Mouse (Mus musculus) MEL (cell line): ENCODE data around the gene Spink2. TPM values are rescaled to one million over a fixed set of nuclear protein-coding genes. Genes with fewer than 3 reads are reported as not detected.

Experiments
- DNase-seq: peaks from one replicate; pipeline ENCODE4 v3.0.0; 2011; ENCODE audit warnings: low read depth, low spot score
- H3K27ac ChIP-seq: 2 replicates; pipeline ENCODE4 v1.5.1; 2012; ENCODE audit warnings: low read depth, mild to moderate bottlenecking, control low read depth, low read length, moderate library complexity; ENCODE audit not compliant: control insufficient read depth
- H3K27me3 ChIP-seq, 2 experiments: fragments of 150-350 bp in 1 of 2; sonication (generic) in 1 of 2; 2 replicates each; pipeline ENCODE4 v1.6.1; 2012; ENCODE audit warnings: low read length in 2 of 2, mild to moderate bottlenecking in 2 of 2, improper control_type of control experiment in 1 of 2, moderate library complexity in 1 of 2; ENCODE audit not compliant: insufficient read depth in 2 of 2, control insufficient read depth in 1 of 2
- H3K36me3 ChIP-seq, 2 experiments: 2 replicates each; pipeline ENCODE4 v1.6.1; 2012 to 2014; ENCODE audit warnings: low read length in 2 of 2, improper control_type of control experiment in 1 of 2, inconsistent platforms in 1 of 2, mild to moderate bottlenecking in 1 of 2; ENCODE audit not compliant: insufficient read depth in 2 of 2, control insufficient read depth in 1 of 2
- H3K4me1 ChIP-seq, 2 experiments: fragments of 150-350 bp in 1 of 2; sonication (generic) in 1 of 2; 2 replicates each; pipeline ENCODE4 v1.6.1; 2012; ENCODE audit warnings: low read length in 2 of 2, improper control_type of control experiment in 1 of 2, mild to moderate bottlenecking in 1 of 2; ENCODE audit not compliant: insufficient read depth in 2 of 2, control insufficient read depth in 1 of 2
- H3K4me3 ChIP-seq, 2 experiments: fragments of 150-350 bp in 1 of 2; sonication (generic) in 1 of 2; 2 replicates each; pipeline ENCODE4 v1.5.1; 2012; ENCODE audit warnings: low read depth in 2 of 2, low read length in 2 of 2, mild to moderate bottlenecking in 2 of 2, moderate library complexity in 2 of 2, control low read depth in 1 of 2, improper control_type of control experiment in 1 of 2; ENCODE audit not compliant: control insufficient read depth in 1 of 2, insufficient read depth in 1 of 2
- H3K79me2 ChIP-seq: 2 replicates; pipeline ENCODE4 v1.6.1; 2012; ENCODE audit warnings: mild to moderate bottlenecking, low read length, moderate library complexity; ENCODE audit not compliant: control insufficient read depth, poor library complexity, insufficient read depth
- H3K9ac ChIP-seq: 2 replicates; pipeline ENCODE4 v1.6.1; 2012; ENCODE audit warnings: low read depth, mild to moderate bottlenecking, control low read depth, low read length, moderate library complexity; ENCODE audit not compliant: control insufficient read depth, poor library complexity, severe bottlenecking
- H3K9me3 ChIP-seq: fragments of 150-350 bp; sonication (generic); replicated peaks from 2 replicates; pipeline ENCODE4 v1.6.1; 2012; ENCODE audit warnings: mild to moderate bottlenecking, low read length, improper control_type of control experiment, moderate library complexity; ENCODE audit not compliant: insufficient read depth
- BHLHE40 ChIP-seq: IDR thresholded peaks from 2 replicates; pipeline ENCODE4 v1.6.1; 2012; ENCODE audit warnings: low read depth, mild to moderate bottlenecking, inconsistent platforms, low read length, improper control_type of control experiment, borderline replicate concordance
- CHD1 ChIP-seq: IDR thresholded peaks from 2 replicates; pipeline ENCODE4 v1.6.1; 2012; ENCODE audit warnings: low read depth, mild to moderate bottlenecking, inconsistent platforms, low read length, improper control_type of control experiment
- CHD2 ChIP-seq: IDR thresholded peaks from 2 replicates; pipeline ENCODE4 v1.6.1; 2011; ENCODE audit warnings: low read length, improper control_type of control experiment
- CTCF ChIP-seq, 3 experiments: IDR thresholded peaks in 2 of 3; conservative IDR thresholded peaks in 1 of 3; 2 replicates each; pipeline ENCODE4 v1.5.1; 2011 to 2012; ENCODE audit warnings: low read length in 3 of 3, low read depth in 2 of 3, mild to moderate bottlenecking in 2 of 3, improper control_type of control experiment in 1 of 3, inconsistent platforms in 1 of 3, mixed read lengths in 1 of 3, moderate library complexity in 1 of 3; ENCODE audit not compliant: control insufficient read depth in 1 of 3, insufficient read depth in 1 of 3, poor library complexity in 1 of 3, severe bottlenecking in 1 of 3
- E2F4 ChIP-seq: IDR thresholded peaks from 2 replicates; pipeline ENCODE4 v1.6.1; 2011; ENCODE audit warnings: low read depth, low read length, improper control_type of control experiment, borderline replicate concordance
- ELF1 ChIP-seq: IDR thresholded peaks from 2 replicates; pipeline ENCODE4 v1.6.1; 2014; ENCODE audit warnings: low read depth, mild to moderate bottlenecking, inconsistent platforms, low read length, improper control_type of control experiment, moderate library complexity
- EP300 ChIP-seq, 2 experiments: IDR thresholded peaks; 2 replicates each; pipeline ENCODE4 v1.6.1; 2011; ENCODE audit warnings: improper control_type of control experiment in 2 of 2, low read length in 2 of 2, low read depth in 1 of 2, mild to moderate bottlenecking in 1 of 2
- ETS1 ChIP-seq: IDR thresholded peaks from 2 replicates; pipeline ENCODE4 v1.6.1; 2012; ENCODE audit warnings: low read depth, mild to moderate bottlenecking, inconsistent platforms, low read length, improper control_type of control experiment, moderate library complexity
- GABPA ChIP-seq: IDR thresholded peaks from 2 replicates; pipeline ENCODE4 v1.6.1; 2012; ENCODE audit warnings: low read depth, mild to moderate bottlenecking, inconsistent platforms, low read length, improper control_type of control experiment, moderate library complexity
- JUND ChIP-seq: IDR thresholded peaks from 2 replicates; pipeline ENCODE4 v1.6.1; 2011; ENCODE audit warnings: low read depth, mild to moderate bottlenecking, improper control_type of control experiment, low read length
- KAT2A ChIP-seq: conservative IDR thresholded peaks from 2 replicates; pipeline ENCODE4 v1.6.1; 2012; ENCODE audit warnings: low read depth, low read length, improper control_type of control experiment, inconsistent platforms
- MAFK ChIP-seq: IDR thresholded peaks from 2 replicates; pipeline ENCODE4 v1.6.1; 2011; ENCODE audit warnings: low read depth, mild to moderate bottlenecking, low read length, improper control_type of control experiment, borderline replicate concordance
- MAZ ChIP-seq: IDR thresholded peaks from 2 replicates; pipeline ENCODE4 v1.6.1; 2012; ENCODE audit warnings: low read depth, mild to moderate bottlenecking, inconsistent platforms, low read length, improper control_type of control experiment
- MEF2A ChIP-seq: IDR thresholded peaks from 2 replicates; pipeline ENCODE4 v1.6.1; 2014; ENCODE audit warnings: low read depth, mild to moderate bottlenecking, inconsistent platforms, low read length, improper control_type of control experiment; ENCODE audit not compliant: poor library complexity, insufficient replicate concordance, severe bottlenecking; ENCODE audit errors: extremely low read depth
- MXI1 ChIP-seq: IDR thresholded peaks from 2 replicates; pipeline ENCODE4 v1.6.1; 2011; ENCODE audit warnings: mild to moderate bottlenecking, low read depth, low read length, improper control_type of control experiment
- MYB ChIP-seq: IDR thresholded peaks from 2 replicates; pipeline ENCODE4 v1.6.1; 2011; ENCODE audit warnings: mild to moderate bottlenecking, low read depth, low read length, improper control_type of control experiment
- MYC ChIP-seq: IDR thresholded peaks from 2 replicates; pipeline ENCODE4 v1.6.1; 2011; ENCODE audit warnings: low read depth, mild to moderate bottlenecking, low read length, improper control_type of control experiment, moderate library complexity
- NRF1 ChIP-seq: IDR thresholded peaks from 2 replicates; pipeline ENCODE4 v1.6.1; 2014; ENCODE audit warnings: low read depth, mild to moderate bottlenecking, inconsistent platforms, low read length, improper control_type of control experiment, moderate library complexity; ENCODE audit not compliant: poor library complexity, insufficient read depth, severe bottlenecking
- POLR2A ChIP-seq, 2 experiments: IDR thresholded peaks; 2 replicates each; pipeline ENCODE4 v1.6.1; 2011 to 2012; ENCODE audit warnings: low read length in 2 of 2, mild to moderate bottlenecking in 2 of 2, control low read depth in 1 of 2, improper control_type of control experiment in 1 of 2, low read depth in 1 of 2, moderate library complexity in 1 of 2; ENCODE audit not compliant: control insufficient read depth in 1 of 2, insufficient read depth in 1 of 2, poor library complexity in 1 of 2
- POLR2AphosphoS2 ChIP-seq: IDR thresholded peaks from 2 replicates; pipeline ENCODE4 v1.6.1; 2011; ENCODE audit warnings: low read length, improper control_type of control experiment
- RAD21 ChIP-seq: IDR thresholded peaks from 2 replicates; pipeline ENCODE4 v1.6.1; 2011; ENCODE audit warnings: mild to moderate bottlenecking, low read depth, low read length, improper control_type of control experiment
- SIN3A ChIP-seq: IDR thresholded peaks from 2 replicates; pipeline ENCODE4 v1.6.1; 2012; ENCODE audit warnings: low read length, improper control_type of control experiment, inconsistent platforms
- SMC3 ChIP-seq: IDR thresholded peaks from 2 replicates; pipeline ENCODE4 v1.6.1; 2011; ENCODE audit warnings: low read depth, low read length, improper control_type of control experiment
- TAL1 ChIP-seq: IDR thresholded peaks from 2 replicates; pipeline ENCODE4 v1.6.1; 2012; ENCODE audit warnings: mild to moderate bottlenecking, inconsistent platforms, low read length, moderate library complexity, mixed read lengths
- USF1 ChIP-seq: IDR thresholded peaks from 2 replicates; pipeline ENCODE4 v1.6.1; 2014; ENCODE audit warnings: low read depth, mild to moderate bottlenecking, inconsistent platforms, low read length, improper control_type of control experiment, moderate library complexity
- USF2 ChIP-seq, 2 experiments: IDR thresholded peaks; 2 replicates each; pipeline ENCODE4 v1.6.1; 2011 to 2012; ENCODE audit warnings: improper control_type of control experiment in 2 of 2, low read length in 2 of 2, borderline replicate concordance in 1 of 2, inconsistent platforms in 1 of 2, low read depth in 1 of 2, mild to moderate bottlenecking in 1 of 2; ENCODE audit not compliant: insufficient read depth in 1 of 2
- ZC3H11A ChIP-seq: IDR thresholded peaks from 2 replicates; pipeline ENCODE4 v1.6.1; 2012; ENCODE audit warnings: low read depth, mild to moderate bottlenecking, inconsistent platforms, low read length, improper control_type of control experiment
- ZMIZ1 ChIP-seq: IDR thresholded peaks from 2 replicates; pipeline ENCODE4 v1.6.1; 2012; ENCODE audit warnings: low read depth, mild to moderate bottlenecking, inconsistent platforms, low read length, improper control_type of control experiment, moderate library complexity
- ZNF384 ChIP-seq: IDR thresholded peaks from 2 replicates; pipeline ENCODE4 v1.6.1; 2012; ENCODE audit warnings: low read depth, mild to moderate bottlenecking, inconsistent platforms, low read length, improper control_type of control experiment
- polyA plus RNA-seq, 2 experiments: library from polyadenylated mRNA; stranded (reverse) in 1 of 2; unstranded in 1 of 2; fragments of >175 nt in 1 of 2; fragments of >200 nt in 1 of 2; gene quantifications; 2 replicates each; pipeline versions ENCODE4 v1.2.1 to v1.2.4; 2012; ENCODE audit warnings: low replicate concordance in 2 of 2, low read depth in 1 of 2; ENCODE audit not compliant: insufficient read length in 2 of 2, insufficient read depth in 1 of 2, missing spikeins in 1 of 2
- total RNA-seq: library from RNA; depleted of rRNA; stranded (reverse); fragments of 300-350 nt; gene quantifications from 2 replicates; pipeline ENCODE4 v1.2.3, GENCODE M21; 2012

Gene Spink2
- total and polyA plus RNA-seq, 3 experiments, result not detected

GRCm38 (mm10) chr5:77217211-77217610 lies 5.9 kb upstream of the Spink2 start (continued):
- peak; percentile 64; the same call in 1 of the 2 replicates for TF ChIP-seq JUND
- peak; percentile 63 for TF ChIP-seq MXI1
- peak; percentile 66 for TF ChIP-seq BHLHE40

DNA sequence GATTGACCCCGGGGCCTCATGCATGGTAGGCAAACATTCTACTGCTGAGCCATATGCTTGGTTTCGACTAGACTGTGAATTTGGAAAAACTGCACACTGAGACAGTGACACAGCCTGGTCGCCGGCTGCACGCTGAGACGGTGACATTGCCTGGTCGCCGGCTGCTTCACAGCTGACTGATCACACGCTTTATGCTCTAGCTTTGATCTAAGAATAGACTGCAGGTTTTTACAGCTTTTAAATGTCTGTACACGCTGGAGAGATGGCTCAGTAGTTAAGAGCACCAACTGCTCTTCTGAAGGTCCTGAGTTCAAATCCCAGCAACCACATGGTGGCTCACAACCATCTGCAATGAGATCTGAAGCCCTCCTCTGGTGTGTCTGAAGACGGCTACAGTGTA lies 5.1 kb downstream of the Spink2 start:
- Histone ChIP-seq H3K4me1 (0 out of 4 replicates have a peak, but pooled peaks cover 0 to under 1% of the 10 kb centered on the region in 2 experiments), H3K9ac (no peak overlapping the region), H3K27ac (no peak overlapping the region), H3K4me3 (no peak overlapping the region), H3K36me3 (no peaks in the 10 kb centered on the region), H3K79me2 (no peaks in the 10 kb centered on the region), H3K9me3 (no peaks in the 10 kb centered on the region), H3K27me3 (no peaks in the 10 kb centered on the region)
- TF ChIP-seq MAZ (no peak), USF1 (no peak), ELF1 (no peak), ZMIZ1 (no peak), EP300 (IDR thresholded peaks at IDR 0.05; ENCODE audit: low read depth in 1 of 2, low read length in 2 of 2) (no peak), USF2 (IDR thresholded peaks at IDR 0.05; ENCODE audit: borderline replicate concordance in 1 of 2, insufficient read depth in 1 of 2, low read depth in 1 of 2, low read length in 2 of 2) (no peak), ETS1 (no peak), CHD1 (no peak), MYC (no peak), KAT2A (no peak), CTCF (IDR thresholded peaks at IDR 0.05 in 2 of 3, conservative IDR thresholded peaks at IDR 0.05 in 1 of 3; ENCODE audit: control insufficient read depth in 1 of 3, insufficient read depth in 1 of 3, low read depth in 2 of 3, low read length in 3 of 3, poor library complexity in 1 of 3, severe bottlenecking in 1 of 3) (no peak), MEF2A (no peak), POLR2A (IDR thresholded peaks at IDR 0.05; ENCODE audit: control insufficient read depth in 1 of 2, insufficient read depth in 1 of 2, low read depth in 1 of 2, low read length in 2 of 2, poor library complexity in 1 of 2) (no peak), MYB (no peak)
- no peak for DNase-seq

DNA sequence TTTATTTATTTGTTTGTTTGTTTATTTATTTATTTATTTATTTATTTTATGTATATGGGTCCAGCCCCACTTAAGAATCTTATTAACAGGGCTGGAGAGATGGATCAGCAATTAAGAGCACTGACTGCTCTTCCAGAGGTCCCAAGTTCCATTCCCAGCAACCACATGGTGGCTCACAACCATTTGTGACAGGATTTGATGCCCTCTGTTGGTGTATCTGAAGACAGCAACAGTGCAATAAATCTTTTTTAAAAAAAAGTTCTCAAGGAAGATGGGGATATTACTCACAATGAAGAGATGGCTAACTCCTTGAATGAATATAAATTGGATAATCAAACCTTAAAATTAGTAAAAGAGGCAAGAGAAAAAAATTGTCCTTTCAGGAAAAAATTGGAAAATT lies 9.0 kb downstream of the Spink2 start:
- H3K9me3 ChIP-seq, result no peaks in the 10 kb centered on the region
- H3K4me3 ChIP-seq, result no peak overlapping the region
- peaks cover 2 to 9% of the 10 kb centered on the region in 2 experiments; a peak in 2 of 4 replicates for H3K4me1 ChIP-seq
- H3K9ac ChIP-seq, result no peak overlapping the region
- no peaks in the 10 kb centered on the region for H3K27me3 ChIP-seq
- no peaks in the 10 kb centered on the region for H3K79me2 ChIP-seq
- no peak for DNase-seq
- peaks cover 0 to 6% of the 10 kb centered on the region in 2 experiments; a peak in 2 of 4 replicates for H3K36me3 ChIP-seq
- no peak overlapping the region for H3K27ac ChIP-seq
- TF ChIP-seq SMC3 (peak; percentile 51), MAZ (no peak), E2F4 (no peak), CHD2 (no peak), ZNF384 (peak; percentile 37; the same call in 1 of the 2 replicates), ELF1 (no peak), RAD21 (peak; percentile 39), NRF1 (no peak), TAL1 (no peak), SIN3A (no peak), USF1 (no peak), ZC3H11A (no peak), MAFK (no peak), GABPA (no peak), BHLHE40 (no peak), ZMIZ1 (no peak), MEF2A (no peak), POLR2AphosphoS2 (no peak)
